Mouse (Mus musculus): ENCODE measurements around the gene Spsb2. TPM values are rescaled to one million over a fixed set of nuclear protein-coding genes. Genes with fewer than 3 reads are reported as not detected.

The Spsb2 gene
- 10.9 and 12.5 TPM in 2 replicates for polyA plus RNA-seq (2015; fragmentation: Nextera tagmentation; extraction: Ambion mirVana)

GRCm38 (mm10) chr6:124808358-124809012 is at the start of gene Spsb2:
Spsb2 (plus strand) TSS chr6:124808661.

GRCm38 (mm10) chr6:124769101-124769765 is 39.2 kb upstream of the Spsb2 start, which contains the start of gene Eno2:
Eno2 (minus strand) TSS chr6:124769673.

GRCm38 (mm10) chr6:124779222-124779983 is 29.1 kb upstream of the Spsb2 start, which contains the start of gene Lrrc23:
Lrrc23 (minus strand) TSS chr6:124779727.

GRCm38 (mm10) chr6:124813933-124814332 is 5.5 kb downstream of the Spsb2 start, which contains the start of gene Tpi1:
Tpi1 (minus strand) TSS chr6:124814296.

GRCm38 (mm10) chr6:124828868-124829798 is 20.7 kb downstream of the Spsb2 start, which contains the start of the genes Usp5 and Cdca3:
Usp5 (minus strand) TSS chr6:124829484.
Cdca3 (plus strand) TSS chr6:124829547.

GRCm38 (mm10) chr6:124840241-124841167 is 32.0 kb downstream of the Spsb2 start, which contains the start of gene Gnb3:
Gnb3 (minus strand) TSS chr6:124840275.

GRCm38 (mm10) chr6:124856916-124857839 is 48.7 kb downstream of the Spsb2 start, which contains the start of gene P3h3:
P3h3 (minus strand) TSS chr6:124857752.

Other genes starting within 250 kb of the Spsb2 start
- gene C1rb, start 238.4 kb upstream of the Spsb2 start, polyA plus RNA-seq (2015; fragmentation: Nextera tagmentation; extraction: Ambion mirVana), result not detected in 2 replicates
- gene C1s2, start 172.6 kb upstream of the Spsb2 start, polyA plus RNA-seq (2015; fragmentation: Nextera tagmentation; extraction: Ambion mirVana), result 0.05 TPM in 1 of 2 replicates, not detected in the other
- gene Lpcat3, start 145.6 kb upstream of the Spsb2 start, polyA plus RNA-seq (2015; fragmentation: Nextera tagmentation; extraction: Ambion mirVana), result 47.7 and 54.4 TPM in 2 replicates
- gene Emg1, start 96.5 kb upstream of the Spsb2 start, polyA plus RNA-seq (2015; fragmentation: Nextera tagmentation; extraction: Ambion mirVana), result 167 and 173 TPM in 2 replicates
- gene Phb2, start 96.3 kb upstream of the Spsb2 start, polyA plus RNA-seq (2015; fragmentation: Nextera tagmentation; extraction: Ambion mirVana), result 266 and 287 TPM in 2 replicates
- 71.3 and 92.3 TPM in 2 replicates for gene Ptpn6, start 69.9 kb upstream of the Spsb2 start, polyA plus RNA-seq (2015; fragmentation: Nextera tagmentation; extraction: Ambion mirVana)
- 145 and 183 TPM in 2 replicates for gene Grcc10, start 67.3 kb upstream of the Spsb2 start, polyA plus RNA-seq (2015; fragmentation: Nextera tagmentation; extraction: Ambion mirVana)
- not detected in 2 replicates for gene Gm45234, start 52.6 kb upstream of the Spsb2 start, polyA plus RNA-seq (2015; fragmentation: Nextera tagmentation; extraction: Ambion mirVana)
- 3.3 and 5.1 TPM in 2 replicates for gene Atn1, start 52.1 kb upstream of the Spsb2 start, polyA plus RNA-seq (2015; fragmentation: Nextera tagmentation; extraction: Ambion mirVana)
- gene Eno2, start 39.0 kb upstream of the Spsb2 start, polyA plus RNA-seq (2015; fragmentation: Nextera tagmentation; extraction: Ambion mirVana), result 1.1 and 1.7 TPM in 2 replicates
- gene Lrrc23, start 28.9 kb upstream of the Spsb2 start, polyA plus RNA-seq (2015; fragmentation: Nextera tagmentation; extraction: Ambion mirVana), result not detected in 2 replicates
- gene Tpi1, start 5.6 kb downstream of the Spsb2 start, polyA plus RNA-seq (2015; fragmentation: Nextera tagmentation; extraction: Ambion mirVana), result 232 and 238 TPM in 2 replicates
- gene Usp5, start 20.8 kb downstream of the Spsb2 start, polyA plus RNA-seq (2015; fragmentation: Nextera tagmentation; extraction: Ambion mirVana), result 55.3 and 56.8 TPM in 2 replicates
- gene Cdca3, start 20.9 kb downstream of the Spsb2 start, polyA plus RNA-seq (2015; fragmentation: Nextera tagmentation; extraction: Ambion mirVana), result 223 and 253 TPM in 2 replicates
- gene Gnb3, start 31.6 kb downstream of the Spsb2 start, polyA plus RNA-seq (2015; fragmentation: Nextera tagmentation; extraction: Ambion mirVana), result 0.58 and 0.59 TPM in 2 replicates
- 3.7 and 6.6 TPM in 2 replicates for gene P3h3, start 49.1 kb downstream of the Spsb2 start, polyA plus RNA-seq (2015; fragmentation: Nextera tagmentation; extraction: Ambion mirVana)
- 0.16 and 0.99 TPM in 2 replicates for gene Gpr162, start 55.3 kb downstream of the Spsb2 start, polyA plus RNA-seq (2015; fragmentation: Nextera tagmentation; extraction: Ambion mirVana)
- gene Cd4, start 79.6 kb downstream of the Spsb2 start, polyA plus RNA-seq (2015; fragmentation: Nextera tagmentation; extraction: Ambion mirVana), result 0.23 and 0.62 TPM in 2 replicates
- gene Lag3, start 103.0 kb downstream of the Spsb2 start, polyA plus RNA-seq (2015; fragmentation: Nextera tagmentation; extraction: Ambion mirVana), result 1.6 and 2.9 TPM in 2 replicates
- gene Ptms, start 111.4 kb downstream of the Spsb2 start, polyA plus RNA-seq (2015; fragmentation: Nextera tagmentation; extraction: Ambion mirVana), result 66.4 and 88.8 TPM in 2 replicates
- 110 and 118 TPM in 2 replicates for gene Mlf2, start 122.7 kb downstream of the Spsb2 start, polyA plus RNA-seq (2015; fragmentation: Nextera tagmentation; extraction: Ambion mirVana)
- gene Cops7a, start 156.9 kb downstream of the Spsb2 start, polyA plus RNA-seq (2015; fragmentation: Nextera tagmentation; extraction: Ambion mirVana), result 55.1 and 59.7 TPM in 2 replicates
- gene Pianp, start 188.0 kb downstream of the Spsb2 start, polyA plus RNA-seq (2015; fragmentation: Nextera tagmentation; extraction: Ambion mirVana), result 0.41 and 0.47 TPM in 2 replicates
- gene Zfp384, start 200.5 kb downstream of the Spsb2 start, polyA plus RNA-seq (2015; fragmentation: Nextera tagmentation; extraction: Ambion mirVana), result 5.5 and 7.0 TPM in 2 replicates
- 43.3 and 47.7 TPM in 2 replicates for gene Ing4, start 231.1 kb downstream of the Spsb2 start, polyA plus RNA-seq (2015; fragmentation: Nextera tagmentation; extraction: Ambion mirVana)
- gene Acrbp, start 241.0 kb downstream of the Spsb2 start, polyA plus RNA-seq (2015; fragmentation: Nextera tagmentation; extraction: Ambion mirVana), result 5.1 and 7.5 TPM in 2 replicates